Mouse (Mus musculus): ENCODE results near the gene Myl7.

The Myl7 gene

DNA sequence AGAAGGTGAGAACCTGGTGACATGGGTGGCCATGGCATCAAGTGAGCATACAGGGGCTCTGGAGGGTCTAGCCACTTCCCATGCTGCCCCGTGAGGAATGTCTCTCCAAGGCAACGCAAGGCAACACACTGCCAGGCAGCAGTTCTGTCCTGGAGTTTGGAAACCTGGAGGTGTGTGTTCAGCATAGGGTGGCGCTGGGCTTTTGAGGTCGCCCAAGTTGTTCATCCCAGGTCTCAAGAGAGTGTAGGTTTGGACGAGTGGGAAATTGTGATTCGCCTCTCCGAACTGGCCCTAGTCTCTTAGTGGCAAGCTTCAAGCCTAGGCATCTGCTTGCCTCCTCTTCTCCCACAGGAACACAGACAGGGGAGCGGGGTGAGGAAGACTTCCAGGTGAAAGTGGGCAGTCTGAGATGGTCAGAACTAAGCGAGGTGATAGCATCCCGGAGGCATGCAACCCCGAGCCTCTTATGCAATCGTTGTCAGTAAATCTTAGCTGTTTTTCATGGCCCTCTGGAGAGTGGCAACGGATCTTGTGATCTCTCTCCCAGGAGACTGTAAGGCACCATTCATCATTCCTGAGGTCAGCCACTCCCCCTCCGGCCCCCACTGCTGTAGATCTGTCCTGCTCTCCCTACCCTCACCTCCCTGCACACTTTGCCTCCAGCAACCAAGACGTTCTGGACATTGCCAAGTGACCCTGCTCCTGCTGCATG lies 36.0 kb downstream of the Myl7 start:
- no peak for DNase-seq (ENCODE audit: low spot score in 2 of 2)

- DNase-seq (ENCODE audit: low spot score in 2 of 2) = no peak
Observed at GRCm38 (mm10) chr11:5861678-5862393, 36.7 kb downstream of the Myl7 start, which contains the start of gene Aebp1. Aebp1 (plus strand) TSS chr11:5861947.

GRCm38 (mm10) chr11:5860639-5861038 lies 37.9 kb downstream of the Myl7 start:
- no peak for DNase-seq (ENCODE audit: low spot score in 2 of 2)

GRCm38 (mm10) chr11:5859883-5860550 lies 38.6 kb downstream of the Myl7 start:
- no peak for DNase-seq (ENCODE audit: low spot score in 2 of 2)

DNA sequence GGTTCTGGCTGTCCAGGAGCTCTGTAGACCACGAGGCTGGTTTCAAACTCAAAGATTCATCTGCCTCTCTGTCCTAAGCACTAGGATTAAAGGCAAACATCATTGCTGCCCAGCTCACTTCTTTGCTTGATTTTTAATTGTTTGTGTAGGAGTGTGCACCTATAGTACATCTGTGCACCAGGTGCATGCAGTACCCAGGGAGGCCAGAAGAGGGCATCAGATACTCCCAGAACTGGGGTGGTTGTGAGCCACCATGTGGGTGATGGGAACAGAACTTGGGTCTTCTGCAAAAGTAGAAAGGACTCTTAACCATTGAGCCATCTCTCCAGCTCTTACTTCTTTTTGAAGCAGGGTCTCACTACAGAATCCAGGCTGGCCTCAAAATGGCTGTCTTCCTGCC lies 39.9 kb downstream of the Myl7 start:
- no peak for DNase-seq (ENCODE audit: low spot score in 2 of 2)

GRCm38 (mm10) chr11:5856479-5857130 lies 42.0 kb downstream of the Myl7 start:
- DNase-seq (ENCODE audit: low spot score in 2 of 2) = no peak

- peak in 1 of 2 experiments; percentile 59 for DNase-seq (ENCODE audit: low spot score in 2 of 2)
Observed at GRCm38 (mm10) chr11:5855902-5856301, 42.7 kb downstream of the Myl7 start.

GRCm38 (mm10) chr11:5855481-5855880 lies 43.1 kb downstream of the Myl7 start:
- DNase-seq (ENCODE audit: low spot score in 2 of 2) = no peak

- DNase-seq (ENCODE audit: low spot score in 2 of 2) = no peak
Observed at GRCm38 (mm10) chr11:5852314-5852713, 46.3 kb downstream of the Myl7 start.

- DNase-seq (ENCODE audit: low spot score in 2 of 2) = no peak
Observed at GRCm38 (mm10) chr11:5851021-5851736, 47.4 kb downstream of the Myl7 start.

GRCm38 (mm10) chr11:5850452-5850851 lies 48.1 kb downstream of the Myl7 start:
- DNase-seq (ENCODE audit: low spot score in 2 of 2) = no peak

DNA sequence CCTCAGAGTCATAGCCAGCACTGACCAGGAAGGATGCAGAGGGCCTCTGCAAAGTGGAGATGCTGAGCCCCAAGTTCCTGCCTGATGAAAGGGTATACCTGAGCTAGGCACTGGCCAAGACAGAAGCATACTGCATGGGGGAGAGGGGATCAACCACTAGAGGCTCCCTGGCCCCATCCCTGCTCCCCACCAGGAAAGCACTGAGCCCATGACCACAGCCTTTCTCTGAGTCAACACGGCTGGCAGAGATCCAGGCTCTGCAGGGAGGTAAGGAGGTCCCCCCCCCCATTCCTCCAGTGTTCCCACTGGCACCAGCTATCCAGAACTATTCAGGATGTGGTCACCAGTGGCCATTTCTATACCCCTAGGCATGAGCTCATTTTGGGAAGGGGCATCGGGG lies 49.3 kb downstream of the Myl7 start:
- DNase-seq (ENCODE audit: low spot score in 2 of 2) = no peak

DNA sequence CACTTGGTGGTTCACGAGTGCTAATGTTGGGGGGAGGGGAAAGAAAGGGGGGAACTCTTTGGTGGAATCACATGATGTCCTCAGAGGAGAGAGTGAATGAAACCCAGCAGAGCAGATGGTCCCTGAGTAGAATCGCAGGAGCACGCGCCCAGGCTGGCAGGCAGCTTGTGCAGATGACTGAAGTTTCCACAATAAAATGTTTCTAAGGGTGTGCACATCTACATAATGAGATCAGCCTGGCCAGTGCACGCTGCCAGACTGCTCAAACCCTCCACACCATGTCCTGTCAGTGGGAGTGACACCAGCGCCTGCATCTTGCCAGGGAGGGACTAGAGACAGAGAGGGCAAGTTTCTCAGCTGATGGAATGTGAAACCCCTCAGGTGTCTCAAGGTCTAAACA lies 49.8 kb downstream of the Myl7 start:
- DNase-seq (ENCODE audit: low spot score in 2 of 2) = peak in 1 of 2 experiments; percentile 70

DNA sequence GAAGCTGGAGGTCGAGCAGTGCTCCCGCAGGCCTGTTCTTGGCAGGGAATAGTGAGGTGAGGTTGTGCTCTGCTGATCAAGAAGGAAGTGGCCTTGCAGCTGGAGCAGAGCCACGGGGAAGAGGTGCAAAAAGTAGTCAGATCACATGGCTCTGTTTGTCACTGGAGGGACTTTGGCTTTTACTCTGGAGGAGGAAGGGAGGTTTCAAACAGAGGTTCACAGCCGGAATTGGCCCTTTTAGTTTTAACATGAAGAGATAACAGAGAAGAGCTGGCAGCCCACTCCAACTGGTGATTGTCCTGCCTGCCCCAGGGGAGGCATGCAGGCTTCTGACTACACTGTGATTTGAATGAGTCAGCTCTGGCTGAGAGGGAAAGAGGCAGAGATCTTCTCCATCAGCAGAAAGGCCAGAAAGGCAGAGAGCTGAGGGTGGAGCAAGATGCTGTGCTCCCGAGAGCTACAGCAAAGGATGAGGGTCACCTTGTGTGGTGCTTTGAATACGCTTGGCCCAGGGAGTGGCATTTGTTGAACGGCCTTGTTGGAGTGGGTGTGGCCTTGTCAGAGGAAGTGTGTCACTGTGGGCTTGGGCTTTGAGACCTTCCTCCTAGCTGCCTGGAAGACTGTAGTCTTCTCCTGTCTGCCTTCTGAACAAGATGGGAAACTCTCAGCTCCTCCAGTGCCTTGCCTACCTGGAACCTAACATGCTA lies 51.8 kb downstream of the Myl7 start:
- no peak for DNase-seq (ENCODE audit: low spot score in 2 of 2)

Data from left cerebral cortex, adult 9 months (tissue).